Mouse (Mus musculus) embryo, embryonic 11 days (tissue): ENCODE measurements around the gene Bcl2l14.

ENCODE experiments used
- DNase-seq: peaks from one replicate; pipeline ENCODE4 v3.0.0-alpha.2; 2015

Gene Bcl2l14

DNA sequence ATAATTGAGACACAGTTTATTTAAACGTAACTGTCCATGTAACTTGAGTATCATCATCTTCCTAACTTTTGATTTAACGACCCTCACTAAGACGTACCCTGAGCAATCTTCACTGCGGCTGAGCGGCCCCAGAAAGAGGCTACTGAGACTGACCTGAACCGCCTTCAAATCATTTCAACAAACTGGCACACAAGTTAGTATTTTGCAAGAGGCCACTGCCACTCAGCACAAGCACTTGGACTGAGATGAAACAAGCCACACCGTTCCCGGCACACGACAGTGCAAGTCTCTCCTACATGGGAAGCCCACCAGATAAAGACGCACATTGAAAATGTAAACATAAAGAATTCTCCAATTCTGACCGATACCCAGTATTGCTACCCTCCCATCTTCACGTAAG is 52.3 kb downstream of the Bcl2l14 start:
- no peak for DNase-seq

DNA sequence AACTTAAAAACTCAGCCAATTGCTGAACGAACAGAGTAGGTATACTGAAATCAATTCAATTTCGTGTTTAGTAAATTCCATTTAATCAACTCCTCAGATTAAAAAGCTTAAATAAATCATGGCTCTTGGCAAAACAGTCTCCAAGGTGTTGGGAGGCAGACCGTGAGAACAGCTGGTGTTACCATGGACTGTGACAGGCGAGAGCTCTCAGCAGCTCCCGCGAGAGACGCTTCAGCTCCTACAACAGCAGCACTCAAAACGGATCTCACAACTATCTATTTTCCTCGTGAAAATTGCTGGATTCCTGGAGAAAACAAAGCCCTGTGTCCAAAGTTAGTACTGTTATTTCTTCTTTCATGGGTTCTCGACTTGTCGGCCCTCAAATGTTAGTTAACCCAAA is 53.8 kb downstream of the Bcl2l14 start:
- no peak for DNase-seq

DNA sequence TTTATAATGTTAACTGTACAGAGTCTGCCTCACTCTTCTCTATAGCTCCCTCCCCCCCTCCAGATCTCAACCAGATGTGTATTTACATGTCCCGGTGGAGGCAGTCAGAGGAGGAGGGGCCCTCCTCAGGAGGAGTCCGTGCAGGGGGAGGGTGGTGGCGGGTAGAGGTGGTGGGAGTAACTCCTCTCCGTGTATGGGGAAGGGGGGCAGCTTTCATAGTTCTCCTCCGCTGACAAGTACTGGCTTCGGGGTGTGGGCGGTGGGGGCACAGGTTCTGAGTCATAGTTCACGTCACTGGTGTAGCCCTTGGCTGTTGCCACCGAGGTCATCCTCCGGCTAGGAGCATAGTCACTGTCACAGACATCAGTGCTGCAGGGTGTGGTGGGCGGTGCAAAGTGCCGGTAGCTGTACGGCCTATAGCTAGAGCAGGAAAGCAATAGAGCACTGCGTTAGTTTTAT is 54.6 kb downstream of the Bcl2l14 start:
- DNase-seq, result peak; percentile 73

DNA sequence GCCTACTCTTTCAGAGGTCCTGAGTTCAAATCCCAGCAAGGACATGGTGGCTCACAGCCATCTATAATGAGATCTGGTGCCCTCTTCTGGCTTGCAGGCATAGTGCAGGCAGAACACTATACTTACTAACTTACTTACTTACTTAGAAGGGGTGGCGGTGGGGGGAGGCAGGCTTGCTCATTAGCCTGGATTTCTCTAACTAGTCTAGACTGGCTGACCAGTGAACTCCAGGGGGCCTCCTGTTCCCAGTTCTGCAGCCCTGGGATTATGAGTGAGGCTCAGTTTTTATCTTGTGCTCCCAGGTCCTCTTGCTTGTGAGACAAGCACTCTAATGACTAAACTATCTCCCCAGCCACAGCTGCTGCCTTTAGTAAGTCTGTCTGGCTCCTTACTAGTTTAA is 58.0 kb downstream of the Bcl2l14 start:
- no peak for DNase-seq

DNA sequence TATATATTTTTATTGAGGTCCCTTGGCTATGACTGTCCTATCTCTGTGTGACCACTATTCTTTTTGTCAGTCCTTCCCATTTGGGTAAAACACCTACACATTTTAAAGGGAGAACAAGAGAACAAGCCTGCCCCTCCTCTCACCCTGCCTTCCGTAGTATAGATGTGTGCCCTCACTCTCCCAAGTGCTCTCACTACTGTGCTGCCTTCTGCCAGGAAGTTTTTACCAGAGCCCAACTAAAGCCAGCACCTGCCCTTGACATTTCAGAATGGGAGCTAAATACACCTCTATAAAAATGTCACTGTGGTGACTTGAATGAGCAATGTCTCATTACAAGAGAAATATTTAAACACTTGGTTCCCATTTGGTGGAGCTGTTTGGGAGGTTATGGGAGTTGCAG is 62.3 kb downstream of the Bcl2l14 start:
- no peak for DNase-seq

DNA sequence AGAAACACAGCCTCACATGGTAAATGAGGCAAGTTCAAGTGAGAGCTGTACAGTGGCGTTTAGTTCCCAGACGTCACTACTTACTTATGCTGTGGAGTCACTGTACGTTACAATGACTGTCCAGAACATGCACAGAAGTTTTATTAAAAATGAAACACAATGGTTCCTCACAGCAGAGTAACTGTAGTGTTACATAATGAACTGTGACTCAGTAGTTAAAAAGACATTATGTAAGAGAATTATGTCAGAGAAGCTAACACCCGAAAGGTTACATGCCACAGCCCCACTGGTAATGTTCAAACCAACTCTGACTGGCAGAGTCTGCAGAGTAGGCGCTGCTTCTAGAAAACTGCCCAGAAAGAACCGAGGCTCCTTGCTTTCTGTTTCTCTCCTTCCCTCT is 65.1 kb downstream of the Bcl2l14 start:
- DNase-seq, result no peak

DNA sequence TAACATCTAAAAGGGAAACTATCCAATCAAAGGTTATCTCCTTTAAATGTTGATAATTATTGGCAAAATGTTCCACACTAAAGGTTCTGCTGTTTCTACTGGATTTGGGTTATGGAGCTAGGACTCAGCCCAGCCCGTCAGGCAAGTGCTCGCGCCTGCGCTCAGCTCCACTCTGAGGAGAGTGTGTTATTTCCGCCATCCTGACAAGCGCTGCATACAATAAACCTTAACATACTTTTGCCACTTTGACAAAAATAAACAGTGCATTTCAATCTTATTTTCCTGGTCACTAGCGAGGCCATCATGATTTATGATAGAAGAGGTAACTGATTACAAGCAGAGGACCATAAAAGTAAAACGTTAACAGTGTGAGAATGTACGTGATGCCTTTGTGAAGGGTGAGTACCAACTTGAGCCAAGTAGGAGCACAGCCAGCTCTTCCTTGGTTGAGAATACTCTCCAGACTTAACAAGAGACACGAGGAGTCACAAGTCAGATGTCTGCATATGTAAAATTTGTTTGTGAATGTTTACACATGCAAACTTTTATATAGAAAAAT is 70.6 kb downstream of the Bcl2l14 start:
- DNase-seq, result no peak

DNA sequence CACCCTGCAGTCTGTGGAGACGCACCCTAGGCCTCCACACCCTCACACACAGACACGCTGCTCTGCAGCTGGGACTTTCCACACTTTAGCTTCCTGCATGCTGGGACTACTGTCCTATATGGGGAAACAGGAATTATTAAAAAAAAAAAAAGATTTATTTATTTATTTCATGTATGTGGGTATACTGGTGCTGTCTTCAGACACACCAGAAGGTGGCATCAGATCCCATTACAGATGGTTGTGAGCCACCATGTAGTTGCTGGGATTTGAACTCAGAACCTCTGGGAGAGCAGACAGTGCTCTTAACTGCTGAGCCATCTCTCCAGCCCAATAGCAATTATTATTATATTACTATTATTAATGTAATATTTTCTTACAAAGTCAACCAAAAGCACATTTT is 73.2 kb downstream of the Bcl2l14 start:
- no peak for DNase-seq

DNA sequence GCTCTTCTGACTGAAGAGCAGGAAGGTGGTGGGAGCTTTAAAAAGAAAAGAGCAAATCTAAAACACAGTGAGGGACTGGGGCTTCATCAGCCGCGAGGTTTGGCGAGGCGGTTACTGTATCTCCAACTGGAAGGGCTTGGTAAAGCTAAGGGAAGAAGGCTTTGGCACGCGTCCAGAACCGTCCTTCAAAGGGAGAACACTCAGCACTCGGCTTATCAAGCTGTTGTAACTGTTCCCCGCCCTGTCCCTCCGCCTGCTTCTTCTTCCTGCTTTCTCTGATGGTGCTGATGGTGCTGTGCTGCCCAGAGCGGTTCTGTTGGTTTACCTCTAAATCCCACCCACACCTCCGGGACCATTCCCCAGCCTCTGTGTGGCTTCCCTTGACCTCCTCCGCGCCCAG is 74.7 kb downstream of the Bcl2l14 start:
- no peak for DNase-seq

DNA sequence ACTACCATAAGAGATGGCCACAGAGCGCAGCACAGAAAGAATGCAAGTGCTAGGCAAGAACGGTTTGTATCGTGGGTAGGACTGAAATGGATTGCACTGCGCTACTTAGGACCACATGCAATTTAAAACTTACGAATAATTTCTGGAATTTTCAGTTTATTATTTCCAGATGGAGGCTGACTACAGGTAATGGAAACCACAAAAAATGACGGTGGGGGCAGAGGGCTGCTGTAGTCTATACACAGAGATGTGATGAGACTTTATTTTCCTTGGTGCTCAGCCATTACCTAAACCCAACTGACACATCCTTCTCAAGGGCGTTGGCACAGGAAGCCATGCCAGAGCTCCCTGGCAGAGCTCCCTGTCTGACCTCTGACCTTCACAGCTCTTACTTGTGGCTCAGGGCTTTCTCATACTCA is 77.0 kb downstream of the Bcl2l14 start:
- peak; percentile 33 for DNase-seq

DNA sequence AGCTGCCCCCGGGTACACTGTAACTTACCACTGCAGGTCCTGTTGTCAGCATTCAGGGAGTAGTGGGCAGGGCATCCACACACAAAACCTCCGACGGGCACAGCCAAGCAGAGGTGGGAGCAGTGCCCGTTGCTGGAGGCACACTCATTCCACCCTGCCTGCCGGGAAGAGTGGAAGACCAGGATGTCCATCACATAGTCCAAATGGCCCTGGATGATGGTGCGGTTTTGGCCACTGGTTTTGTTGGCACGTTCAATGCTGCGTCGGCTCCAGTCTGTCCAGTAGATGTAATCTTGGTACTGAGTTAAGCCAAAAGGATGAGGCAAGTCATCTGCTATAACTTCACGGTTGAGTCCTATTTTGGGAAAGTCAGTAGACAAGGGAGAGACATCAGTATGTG is 83.4 kb downstream of the Bcl2l14 start:
- DNase-seq, result no peak

DNA sequence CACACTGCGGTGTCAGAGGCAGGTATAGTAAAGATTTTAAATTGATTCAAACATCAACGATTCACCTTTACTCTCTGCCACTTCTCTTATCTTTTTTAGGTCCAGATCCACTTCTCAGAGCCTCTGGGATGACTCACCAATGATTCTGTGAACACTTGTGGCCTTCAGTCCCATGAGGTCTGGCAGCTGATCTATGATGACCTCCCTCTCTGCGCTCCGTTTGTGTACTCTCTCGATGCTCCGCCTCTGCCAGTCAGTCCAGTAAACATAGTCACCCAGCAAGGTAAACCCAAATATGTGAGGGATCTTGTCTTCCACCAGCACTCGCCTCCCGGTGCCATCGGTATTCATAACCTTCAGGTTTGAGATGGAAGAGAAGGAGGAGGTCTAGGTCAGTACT is 90.2 kb downstream of the Bcl2l14 start:
- DNase-seq, result no peak
